Mouse (Mus musculus): ENCODE measurements around the gene Safb2.

DNA sequence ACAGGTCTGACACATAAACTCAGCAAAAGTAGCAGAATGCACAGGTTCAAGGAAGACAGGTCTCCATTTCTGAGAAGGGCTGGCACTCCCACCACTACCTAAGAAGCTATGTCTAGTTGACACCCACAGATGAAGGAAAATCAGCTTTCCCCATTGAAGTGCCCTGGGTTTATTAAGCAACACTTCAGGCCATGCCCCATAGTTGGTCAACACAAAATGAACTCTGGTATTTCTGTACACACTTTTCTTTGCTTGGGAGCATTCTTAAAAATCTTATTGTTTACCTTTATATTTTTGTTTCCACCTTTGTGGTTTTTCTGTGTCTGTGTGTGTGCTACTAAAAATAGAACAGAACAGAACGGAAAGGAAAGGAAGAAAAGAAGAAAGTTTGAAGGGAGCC, 24.3 kb downstream of the Safb2 start:
- TF ChIP-seq CTCF (IDR thresholded peaks at IDR 0.05; ENCODE audit: low read depth), result no peak
- TF ChIP-seq EP300 (IDR thresholded peaks at IDR 0.05; ENCODE audit: low read depth), result no peak

All from heart, postnatal 0 days (tissue).